Mouse (Mus musculus) neural tube, embryonic 14.5 days (tissue): ENCODE measurements around the gene Tmem186. TPM values are rescaled to one million over a fixed set of nuclear protein-coding genes. Genes with fewer than 3 reads are reported as not detected.

Experiments
- microRNA-seq: library from miRNA; unstranded; fragments of <30 nt; microRNA quantifications from one replicate; pipeline ENCODE4, GENCODE M21; 2016
- polyA plus RNA-seq: library from polyadenylated mRNA; unstranded; fragments of >200 nt; fragmentation: Nextera tagmentation; extraction: Ambion mirVana; gene quantifications from 2 replicates; pipeline ENCODE4 v1.2.1, GENCODE M21; 2014

Tmem186 gene
- polyA plus RNA-seq, 1 experiment from 2014 or later: 13.8 TPM

Small RNAs within 50 kb of the gene (microRNA-seq; reads per million reads assigned to microRNA genes)
- gene Gm22137: not detected

Other genes starting within 250 kb of the Tmem186 start
- 0.19 and 0.28 TPM in 2 replicates for gene Tmem114, start 212.6 kb downstream of the Tmem186 start, polyA plus RNA-seq
- 48.4 and 63.4 TPM in 2 replicates for gene Mettl22, start 166.9 kb downstream of the Tmem186 start, polyA plus RNA-seq
- 84.9 and 115 TPM in 2 replicates for gene Abat, start 124.3 kb downstream of the Tmem186 start, polyA plus RNA-seq
- gene Pmm2, start within 50 bp of the Tmem186 start, polyA plus RNA-seq: 38.7 and 39.4 TPM in 2 replicates
- gene Carhsp1, start 34.4 kb upstream of the Tmem186 start, polyA plus RNA-seq: 58.5 and 73.7 TPM in 2 replicates
- not detected in 2 replicates for gene Gm5767, start 43.1 kb upstream of the Tmem186 start, polyA plus RNA-seq
- gene Usp7, start 154.6 kb upstream of the Tmem186 start, polyA plus RNA-seq: 51.6 and 61.4 TPM in 2 replicates
- 21.9 and 26.7 TPM in 2 replicates for gene 1810013L24Rik, start 192.4 kb upstream of the Tmem186 start, polyA plus RNA-seq